Mouse (Mus musculus) neutrophil, adult 59 days (primary cell): Measurements from ENCODE around the gene Gm43552. TPM values are rescaled to one million over a fixed set of nuclear protein-coding genes. Genes with fewer than 3 reads are reported as not detected.

Source experiments
- total RNA-seq, 2 experiments: library from RNA; stranded (reverse); gene quantifications; 1 replicate in 1 of 2; 2 replicates in 1 of 2; pipeline ENCODE4 v1.2.4; 2023

Gene Gm43552
- not detected for total RNA-seq

DNA sequence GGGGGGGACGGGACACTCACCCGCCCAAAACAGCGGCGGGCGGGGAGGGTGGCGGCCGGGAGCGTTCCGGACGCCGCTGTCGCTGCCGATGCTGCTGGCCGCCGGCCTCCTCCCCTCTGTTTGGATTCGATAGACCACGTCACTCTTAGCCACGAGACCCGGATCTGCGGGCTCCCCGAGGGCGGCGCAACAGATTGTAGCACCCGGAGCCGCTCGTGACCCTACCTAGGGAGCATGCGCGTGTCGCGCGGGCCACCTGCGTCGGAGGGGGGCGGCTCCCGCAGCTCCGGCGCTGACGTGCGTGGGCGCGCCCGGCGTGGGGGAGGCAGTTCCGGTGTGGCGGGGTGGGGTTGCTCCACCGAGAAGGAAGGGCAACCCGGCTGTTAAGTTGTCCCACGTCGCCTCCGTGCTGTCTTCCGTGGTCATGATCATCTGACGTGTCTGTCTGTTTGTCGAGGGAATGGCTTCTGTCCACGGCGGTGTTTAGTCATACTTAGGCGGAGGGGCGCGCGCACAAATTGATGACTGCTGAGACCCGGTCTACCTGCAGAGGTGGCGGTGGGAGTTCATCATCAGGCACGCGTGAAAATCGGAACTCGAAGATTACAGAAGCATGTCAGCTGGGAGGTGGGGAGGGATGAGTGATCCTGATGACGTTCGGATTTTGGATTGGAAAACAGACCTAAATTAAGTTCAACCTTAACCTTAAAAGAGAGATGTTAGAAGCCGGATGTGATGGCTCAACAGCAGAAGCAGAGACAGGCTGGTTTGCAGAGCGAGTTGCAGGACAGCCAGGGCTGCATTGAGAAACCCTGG is at the start of gene Gm43552:
Gm43552 (minus strand) TSS at position 118 of the 816 bp plus-strand sequence.

DNA sequence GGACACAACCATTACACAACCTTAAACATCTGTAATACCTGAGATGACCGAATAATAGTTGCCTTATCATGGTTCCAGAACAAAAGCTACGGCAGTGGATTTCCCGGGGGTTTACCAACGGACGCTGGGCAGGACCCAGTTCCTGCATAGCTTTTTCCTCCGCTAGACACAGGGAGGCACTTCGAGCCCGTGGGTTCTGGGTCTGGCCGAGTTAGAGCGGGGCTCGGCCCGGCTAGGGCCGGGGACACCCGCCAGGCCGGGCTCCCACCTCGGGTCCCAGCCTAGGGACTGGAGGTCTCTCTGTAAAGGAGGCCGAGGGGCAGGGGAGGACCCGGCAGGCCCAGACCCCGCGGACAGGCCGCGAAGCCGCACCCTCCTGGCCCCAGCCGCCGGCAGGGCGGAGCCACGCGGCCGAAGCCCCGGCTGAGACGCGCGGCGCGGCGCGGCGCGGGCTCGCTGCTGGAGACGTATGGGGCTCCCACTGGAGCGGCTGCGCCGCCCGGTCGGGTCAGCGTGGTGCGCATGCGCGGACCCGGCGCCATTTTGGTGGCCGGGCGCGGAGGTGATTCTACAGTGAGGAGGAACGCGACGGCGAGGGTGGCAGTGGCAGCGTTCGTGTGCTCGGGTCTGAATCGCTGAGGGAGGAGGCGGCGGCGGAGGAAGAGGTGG is 44.3 kb upstream of the Gm43552 start, which contains the start of the genes Smim14 and Ube2k:
Smim14 (minus strand) TSS at position 434 of the 669 bp plus-strand sequence.
Ube2k (plus strand) TSS at position 483 of the 669 bp plus-strand sequence.

DNA sequence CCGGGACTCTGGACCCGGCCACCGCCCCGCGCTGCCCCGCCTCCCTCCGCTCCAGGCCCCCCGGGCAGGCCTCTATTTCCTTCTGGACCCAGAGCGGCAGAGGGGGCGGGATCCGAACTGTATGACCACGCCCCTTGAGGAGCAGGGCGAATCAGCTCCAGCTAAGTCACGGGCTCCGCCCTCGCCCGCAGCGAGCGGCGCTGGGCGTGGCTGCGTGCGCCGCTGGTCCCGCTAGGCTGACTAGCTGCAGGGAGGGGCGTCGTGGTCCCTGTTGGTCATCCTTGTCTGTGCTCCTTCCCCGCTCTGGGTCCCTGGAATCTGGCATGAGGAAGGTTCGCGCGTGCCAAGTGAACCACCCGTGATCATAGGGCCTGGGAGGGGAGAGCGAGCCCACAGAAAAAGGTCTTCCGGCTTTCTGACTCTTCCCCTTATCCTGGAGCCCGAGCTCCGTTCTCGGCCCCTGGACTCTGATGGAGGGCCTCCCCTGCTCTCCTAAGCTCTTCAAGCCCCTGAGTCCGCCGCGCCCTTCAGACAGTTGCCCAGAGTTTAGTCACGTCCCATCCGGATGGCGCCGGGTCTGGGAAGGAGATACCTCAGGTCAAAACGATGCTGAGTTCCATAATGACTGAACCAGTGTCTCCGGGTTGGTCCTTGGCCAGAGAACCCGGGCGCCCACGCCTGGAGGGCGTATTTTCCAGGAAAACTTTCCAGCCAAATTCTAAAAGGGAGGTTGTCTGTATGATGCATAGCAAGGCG is 56.6 kb downstream of the Gm43552 start, which contains the start of gene Ugdh:
Ugdh (minus strand) TSS at position 144 of the 756 bp plus-strand sequence.

DNA sequence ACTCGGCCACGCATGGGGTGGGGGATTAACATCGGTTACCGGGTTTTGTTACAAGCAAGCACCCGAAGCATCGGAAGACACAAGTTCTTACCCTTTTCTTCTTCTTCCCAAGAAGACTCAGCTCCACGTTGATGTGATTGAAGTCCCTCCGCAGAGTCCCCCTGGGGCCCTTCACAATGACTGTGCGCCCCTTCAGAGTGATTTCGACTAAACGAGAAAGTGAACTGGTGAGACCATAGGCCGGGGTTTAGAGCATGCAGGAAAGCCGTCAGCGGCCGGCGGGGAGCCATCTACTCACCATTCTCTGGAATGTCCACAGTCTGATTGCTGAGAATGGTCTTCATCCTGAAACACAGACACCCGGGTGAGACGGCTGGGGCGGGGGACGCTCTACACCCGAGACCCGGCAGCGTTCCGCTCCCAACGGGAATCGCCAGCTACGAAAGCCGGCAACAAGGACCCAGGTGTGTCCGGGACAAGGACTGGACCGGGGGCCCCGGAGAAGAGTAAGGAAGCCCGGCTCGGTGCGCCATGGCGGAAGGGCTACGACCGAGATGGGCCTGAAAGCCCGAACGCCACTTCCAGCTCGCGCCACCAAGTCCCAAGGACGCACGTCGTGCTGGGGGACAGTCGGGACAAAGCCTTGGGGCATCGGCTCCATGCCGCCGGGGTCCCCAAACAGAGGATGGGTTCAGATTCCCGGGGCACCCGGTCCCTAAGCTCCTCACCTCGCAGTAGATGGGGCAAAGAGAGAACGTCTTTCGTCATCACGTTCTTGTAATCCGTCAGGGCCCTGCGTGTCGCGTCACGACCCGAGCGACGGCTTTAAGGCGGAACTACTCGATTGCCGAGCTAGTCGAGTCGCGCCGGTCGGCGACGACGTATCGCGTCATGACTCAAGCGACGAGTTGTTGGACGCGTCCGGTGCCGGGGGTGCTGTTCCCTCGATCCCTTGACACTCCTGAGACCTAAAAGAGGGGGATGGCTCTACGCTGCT is 101.7 kb downstream of the Gm43552 start, which contains the start of the genes Rpl9 and Lias:
Rpl9 (minus strand) TSS at position 797 of the 997 bp plus-strand sequence.
Lias (plus strand) TSS at position 850 of the 997 bp plus-strand sequence.

Other genes starting within 250 kb of the Gm43552 start
- gene Rfc1, start 157.2 kb downstream of the Gm43552 start, total RNA-seq = 10 to 100 TPM; 56.5 to 64.7 TPM
- not detected for gene Klb, start 144.5 kb downstream of the Gm43552 start, total RNA-seq
- 100 to 1,000 TPM; 789 to 800 TPM for gene Rpl9, start 101.4 kb downstream of the Gm43552 start, total RNA-seq
- gene Lias, start 101.3 kb downstream of the Gm43552 start, total RNA-seq = 10 to 100 TPM; 20.8 to 22.7 TPM
- 10 to 100 TPM; 72.4 to 80.9 TPM for gene Ugdh, start 56.9 kb downstream of the Gm43552 start, total RNA-seq
- gene Smim14, start 44.4 kb upstream of the Gm43552 start, total RNA-seq = 100 to 1,000 TPM; 184 to 185 TPM
- gene Ube2k, start 44.4 kb upstream of the Gm43552 start, total RNA-seq = 10 to 100 TPM; 54.7 to 55.9 TPM
- 100 to 1,000 TPM; 136 to 169 TPM for gene Pds5a, start 205.4 kb upstream of the Gm43552 start, total RNA-seq